Mouse (Mus musculus): Measurements from ENCODE around the gene Gm2030.
"Not testable (repeated sequence)": the region's sequence is repeated elsewhere in the genome, so short reads cannot be mapped to it uniquely, and the experiment has no call there.

Gm2030 gene

GRCm38 (mm10) chrX:26309944-26310343 is at the start of gene Gm2030:
Gene Gm2030 (minus strand): TSS chrX:26310044.
- not testable (repeated sequence) for DNase-seq

Data from kidney, postnatal 14 days (tissue).